Mouse (Mus musculus): ENCODE results near the gene Olfr288. TPM values are rescaled to one million over a fixed set of nuclear protein-coding genes. Genes with fewer than 3 reads are reported as not detected.

Olfr288 gene
- polyA plus RNA-seq, 1 experiment from 2014 or later = not detected

- TF ChIP-seq CTCF (IDR thresholded peaks at IDR 0.05; ENCODE audit: low read depth) = no peak
- Histone ChIP-seq H3K9ac (ENCODE audit: low read depth, low read length) (peak overlapping the region; percentile 32; the same call in 1 of the 2 replicates), H3K36me3 (ENCODE audit: insufficient read depth, low read length) (no peaks in the 10 kb centered on the region), H3K4me2 (ENCODE audit: low read length) (peak overlapping the region; percentile 67), H3K27me3 (ENCODE audit: insufficient read depth, low read length) (no peaks in the 10 kb centered on the region), H3K9me3 (replicated peaks; ENCODE audit: low read length) (no peaks in the 10 kb centered on the region), H3K4me3 (replicated peaks; ENCODE audit: low read depth, low read length) (peak overlapping the region; percentile 41), H3K4me1 (replicated peaks; ENCODE audit: insufficient read depth, low read length) (peaks cover 3% of the 10 kb centered on the region; the same call in 1 of the 2 replicates), H3K27ac (peak overlapping the region; percentile 61; the same call in 1 of the 2 replicates)
- DNase-seq (ENCODE audit: low spot score) (no peak), ATAC-seq (replicated peaks; ENCODE audit: low FRiP score, low read depth) (no peak)
- WGBS = 5% methylated on average over 26 of the region's 26 CpGs
Measured at GRCm38 (mm10) chr15:98180567-98181131, 14.7 kb downstream of the Olfr288 start.

- ATAC-seq (replicated peaks; ENCODE audit: low FRiP score, low read depth) (no peak), DNase-seq (ENCODE audit: low spot score) (no peak)
- Histone ChIP-seq H3K4me1 (replicated peaks; ENCODE audit: insufficient read depth, low read length) (peaks cover 3% of the 10 kb centered on the region; the same call in 1 of the 2 replicates), H3K4me2 (ENCODE audit: low read length) (no peak overlapping the region), H3K27me3 (ENCODE audit: insufficient read depth, low read length) (no peaks in the 10 kb centered on the region), H3K36me3 (ENCODE audit: insufficient read depth, low read length) (no peaks in the 10 kb centered on the region), H3K9ac (ENCODE audit: low read depth, low read length) (no peak overlapping the region), H3K27ac (no peak overlapping the region), H3K4me3 (replicated peaks; ENCODE audit: low read depth, low read length) (no peak overlapping the region), H3K9me3 (replicated peaks; ENCODE audit: low read length) (no peaks in the 10 kb centered on the region)
- 55% methylated on average over 3 of the region's 3 CpGs for WGBS
- TF ChIP-seq CTCF (IDR thresholded peaks at IDR 0.05; ENCODE audit: low read depth) = no peak
Measured at GRCm38 (mm10) chr15:98177320-98177719, 18.0 kb downstream of the Olfr288 start.

GRCm38 (mm10) chr15:98173821-98174220, 21.5 kb downstream of the Olfr288 start:
- Histone ChIP-seq H3K27ac (no peak overlapping the region), H3K4me3 (replicated peaks; ENCODE audit: low read depth, low read length) (no peak overlapping the region), H3K27me3 (ENCODE audit: insufficient read depth, low read length) (peaks cover 4% of the 10 kb centered on the region; the same call in 1 of the 2 replicates), H3K4me2 (ENCODE audit: low read length) (no peak overlapping the region), H3K36me3 (ENCODE audit: insufficient read depth, low read length) (no peaks in the 10 kb centered on the region), H3K9ac (ENCODE audit: low read depth, low read length) (no peak overlapping the region), H3K4me1 (replicated peaks; ENCODE audit: insufficient read depth, low read length) (no peaks in the 10 kb centered on the region), H3K9me3 (replicated peaks; ENCODE audit: low read length) (no peaks in the 10 kb centered on the region)
- TF ChIP-seq CTCF (IDR thresholded peaks at IDR 0.05; ENCODE audit: low read depth) = peak; percentile 75
- 29% methylated on average over 8 of the region's 8 CpGs for WGBS
- peak; percentile 87 for DNase-seq (ENCODE audit: low spot score)
- ATAC-seq (replicated peaks; ENCODE audit: low FRiP score, low read depth) = no peak

DNA sequence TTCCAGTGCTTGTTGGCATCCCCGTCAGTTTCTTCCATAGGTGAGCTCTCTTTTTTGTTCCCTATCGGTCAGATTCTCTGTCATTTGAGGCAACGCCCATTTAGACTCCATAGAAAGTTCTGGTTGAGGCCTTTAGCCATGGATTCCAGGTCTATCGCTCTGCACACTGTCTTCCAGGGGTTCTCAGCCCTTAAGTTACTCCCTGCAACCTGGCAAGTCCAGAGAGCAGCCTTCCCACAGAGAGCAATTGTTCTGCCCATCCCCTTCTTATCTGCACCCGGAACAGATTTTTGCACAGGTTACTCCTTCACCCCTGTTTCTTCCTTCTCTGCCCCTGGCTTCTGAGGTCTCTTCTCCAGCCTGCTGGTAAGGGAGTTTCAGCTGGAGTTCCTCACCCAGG, 23.2 kb downstream of the Olfr288 start:
- Histone ChIP-seq H3K4me3 (replicated peaks; ENCODE audit: low read depth, low read length) (no peak overlapping the region), H3K27me3 (ENCODE audit: insufficient read depth, low read length) (peaks cover 21% of the 10 kb centered on the region), H3K36me3 (ENCODE audit: insufficient read depth, low read length) (no peaks in the 10 kb centered on the region), H3K9me3 (replicated peaks; ENCODE audit: low read length) (no peaks in the 10 kb centered on the region), H3K4me1 (replicated peaks; ENCODE audit: insufficient read depth, low read length) (0 out of 2 replicates have a peak, but pooled peaks cover 6% of the 10 kb centered on the region), H3K4me2 (ENCODE audit: low read length) (no peak overlapping the region), H3K27ac (no peak overlapping the region), H3K9ac (ENCODE audit: low read depth, low read length) (no peak overlapping the region)
- 69% methylated on average over 5 of the region's 5 CpGs for WGBS
- no peak for TF ChIP-seq CTCF (IDR thresholded peaks at IDR 0.05; ENCODE audit: low read depth)
- DNase-seq (ENCODE audit: low spot score) = no peak
- ATAC-seq (replicated peaks; ENCODE audit: low FRiP score, low read depth) = no peak

GRCm38 (mm10) chr15:98170917-98171316, 24.4 kb downstream of the Olfr288 start:
- Histone ChIP-seq H3K9me3 (replicated peaks; ENCODE audit: low read length) (no peaks in the 10 kb centered on the region), H3K9ac (ENCODE audit: low read depth, low read length) (no peak overlapping the region), H3K27ac (no peak overlapping the region), H3K4me3 (replicated peaks; ENCODE audit: low read depth, low read length) (no peak overlapping the region), H3K27me3 (ENCODE audit: insufficient read depth, low read length) (peaks cover 29% of the 10 kb centered on the region), H3K4me1 (replicated peaks; ENCODE audit: insufficient read depth, low read length) (0 out of 2 replicates have a peak, but pooled peaks cover 6% of the 10 kb centered on the region), H3K36me3 (ENCODE audit: insufficient read depth, low read length) (no peaks in the 10 kb centered on the region), H3K4me2 (ENCODE audit: low read length) (no peak overlapping the region)
- 69% methylated on average over 9 of the region's 9 CpGs for WGBS
- DNase-seq (ENCODE audit: low spot score) (no peak), ATAC-seq (replicated peaks; ENCODE audit: low FRiP score, low read depth) (no peak)
- no peak for TF ChIP-seq CTCF (IDR thresholded peaks at IDR 0.05; ENCODE audit: low read depth)

DNA sequence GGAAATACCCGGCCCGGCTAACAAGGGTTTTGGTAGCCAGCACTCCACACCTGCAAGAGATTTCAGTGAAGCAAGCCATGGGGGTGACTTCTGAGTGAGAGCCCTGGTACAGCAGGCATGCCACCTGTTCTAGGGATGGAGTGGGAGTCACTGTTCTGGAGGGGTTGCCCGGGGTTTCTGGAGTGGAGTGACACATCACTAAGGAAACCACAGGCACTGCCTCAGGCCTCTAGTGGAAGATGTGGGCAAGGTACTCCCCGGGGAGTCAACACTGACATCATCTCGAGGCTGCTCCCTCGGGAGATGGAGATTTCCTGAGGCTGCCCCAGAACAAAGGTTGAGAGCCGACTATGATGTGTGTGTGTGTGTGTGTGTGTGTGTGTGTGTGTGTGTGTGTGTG, 25.0 kb downstream of the Olfr288 start:
- Histone ChIP-seq H3K27ac (no peak overlapping the region), H3K4me1 (replicated peaks; ENCODE audit: insufficient read depth, low read length) (0 out of 2 replicates have a peak, but pooled peaks cover 6% of the 10 kb centered on the region), H3K36me3 (ENCODE audit: insufficient read depth, low read length) (no peaks in the 10 kb centered on the region), H3K9ac (ENCODE audit: low read depth, low read length) (no peak overlapping the region), H3K27me3 (ENCODE audit: insufficient read depth, low read length) (peaks cover 29% of the 10 kb centered on the region), H3K4me3 (replicated peaks; ENCODE audit: low read depth, low read length) (no peak overlapping the region), H3K9me3 (replicated peaks; ENCODE audit: low read length) (no peaks in the 10 kb centered on the region), H3K4me2 (ENCODE audit: low read length) (no peak overlapping the region)
- DNase-seq (ENCODE audit: low spot score) (peak; percentile 30), ATAC-seq (replicated peaks; ENCODE audit: low FRiP score, low read depth) (no peak)
- WGBS = 28% methylated on average over 7 of the region's 7 CpGs
- TF ChIP-seq CTCF (IDR thresholded peaks at IDR 0.05; ENCODE audit: low read depth) = no peak

Measured in kidney, postnatal 0 days (tissue).